In genomic region chr2:91921181-91921789, GRCm38 (mm10) we compare ENCODE assay signal across 8 mouse cellular contexts. TPM values are rescaled to one million over a fixed set of nuclear protein-coding genes. Genes with fewer than 3 reads are reported as not detected.
A peak's percentile ranks its signal among the peaks of the same experiment; 100 is the strongest.
DNase-seq lines count a peak whose midpoint lies in the region; ATAC-seq and TF ChIP-seq lines count a peak whose summit lies in the region.

No protein-coding gene starts in this region.

- peak; percentile 61 to 63 for DNase-seq in right cerebral cortex, postnatal 10 days (ENCODE audit: low spot score in 2 of 2)
- DNase-seq in right cerebral cortex, postnatal 36 days (ENCODE audit: low spot score in 2 of 2): no peak
- peak; percentile 80 for DNase-seq in c-Kit-positive CD71-positive TER-119-negative erythroid progenitor cells, embryonic 14.5 days (ENCODE audit: low read depth)
- peak; percentile 67 to 82 for DNase-seq in heart, adult 2 months
- DNase-seq in kidney, adult 8-10 months: peak; percentile 69 to 83

- H3K4me3 ChIP-seq in heart, adult 2 months: peak overlapping the region; percentile 44
- H3K4me3 ChIP-seq in lung, embryonic 16.5 days (ENCODE audit: low read length): peak overlapping the region; percentile 60
- H3K4me3 ChIP-seq in olfactory bulb, adult 2 months (ENCODE audit: insufficient read depth, low read depth, low read length): peak overlapping the region; percentile 93

- peak; percentile 40 for ATAC-seq in lung, embryonic 16.5 days (ENCODE audit: low read depth)
- ATAC-seq in activated CD4-positive, CD25-positive, alpha-beta regulatory T cell, adult 4 months: no peak

- TF ChIP-seq CTCF in heart, adult 2 months (IDR thresholded peaks at IDR 0.05): no peak
- TF ChIP-seq CTCF in olfactory bulb, adult 2 months (IDR thresholded peaks at IDR 0.05; ENCODE audit: insufficient read depth, low read depth, low read length): no peak

- no peak for TF ChIP-seq POLR2A in heart, adult 2 months (IDR thresholded peaks at IDR 0.05; ENCODE audit: insufficient read depth, low read depth, low read length)
- no peak for TF ChIP-seq POLR2A in olfactory bulb, adult 2 months (IDR thresholded peaks at IDR 0.05; ENCODE audit: insufficient read depth, low read depth, low read length)

- no peak overlapping the region for H3K27ac ChIP-seq in heart, adult 2 months
- no peak overlapping the region for H3K27ac ChIP-seq in lung, embryonic 16.5 days (ENCODE audit: low read length)
- peak overlapping the region; percentile 73 for H3K27ac ChIP-seq in olfactory bulb, adult 2 months (ENCODE audit: insufficient read depth, low read depth, low read length)

- no peak overlapping the region for H3K9ac ChIP-seq in heart, adult 2 months (ENCODE audit: low read depth, low read length)
- no peak overlapping the region for H3K9ac ChIP-seq in lung, embryonic 16.5 days (ENCODE audit: low read length)

- no peaks in the 10 kb centered on the region for H3K36me3 ChIP-seq in heart, adult 2 months (ENCODE audit: control insufficient read depth, insufficient read depth, low read length)
- peaks cover 16% of the 10 kb centered on the region for H3K36me3 ChIP-seq in lung, embryonic 16.5 days (ENCODE audit: control insufficient read depth, insufficient read depth, low read length)

- H3K4me1 ChIP-seq in heart, adult 2 months (ENCODE audit: control insufficient read depth, insufficient read depth, low read length): peaks cover 2% of the 10 kb centered on the region
- peaks cover 18% of the 10 kb centered on the region for H3K4me1 ChIP-seq in lung, embryonic 16.5 days (replicated peaks; ENCODE audit: control insufficient read depth, insufficient read depth, low read length)
- peaks cover 37% of the 10 kb centered on the region for H3K4me1 ChIP-seq in olfactory bulb, adult 2 months (ENCODE audit: control insufficient read depth, insufficient read depth, low read length)

- no peak for TF ChIP-seq EP300 in heart, adult 2 months (IDR thresholded peaks at IDR 0.05; ENCODE audit: insufficient read depth, low read depth, low read length)

- intact Hi-C loops in heart, adult 2 months (cut with DNase I): loop anchor here (10.0 kb wide), 1 partner anchor 316 kb away; no protein-coding TSS in a partner anchor

- H3K79me2 ChIP-seq in heart, adult 2 months (replicated peaks; ENCODE audit: control insufficient read depth, insufficient read depth, low read length): no peaks in the 10 kb centered on the region

- WGBS in heart, adult 2 months: 3% methylated on average over 31 of the region's 31 CpGs
- 2% methylated on average over 31 of the region's 31 CpGs for WGBS in lung, embryonic 16.5 days
- WGBS in olfactory bulb, adult 2 months: 5% methylated on average over 31 of the region's 31 CpGs

- H3K27me3 ChIP-seq in heart, adult 2 months (ENCODE audit: control insufficient read depth, insufficient read depth, low read length): peaks cover 13% of the 10 kb centered on the region
- H3K27me3 ChIP-seq in lung, embryonic 16.5 days (ENCODE audit: control insufficient read depth, insufficient read depth, low read depth, low read length): peaks cover 40% of the 10 kb centered on the region

- peak overlapping the region; percentile 90 for H3K4me2 ChIP-seq in lung, embryonic 16.5 days (ENCODE audit: low read depth, low read length)

- no peaks in the 10 kb centered on the region for H3K9me3 ChIP-seq in lung, embryonic 16.5 days (ENCODE audit: control insufficient read depth, low read length)

RNA-seq across cellular contexts. Expression of gene Chrm4, which starts 5.8 kb away (rescaled TPM):
- total RNA-seq in heart, adult 2 months (2021): not detected
- polyA plus RNA-seq in heart, adult 2 months (2012; rRNA removed): 0.14 and 0.29 TPM in 2 replicates
- 0.10 TPM in 1 of 2 replicates, not detected in the other for polyA plus RNA-seq in lung, embryonic 16.5 days (2015; fragmentation: Nextera tagmentation; extraction: Ambion mirVana)
- polyA plus RNA-seq in olfactory bulb, adult 2 months (2012; ENCODE audit: insufficient read depth, insufficient read length, low replicate concordance, missing spikeins): not detected in 2 replicates
- 1 to 10 TPM in 1 of 2 experiments, under 1 TPM in 1; 0.54 to 1.2 TPM for polyA plus RNA-seq in activated CD4-positive, CD25-positive, alpha-beta regulatory T cell, adult 4 months (2017; shearing (Covaris generic))

RNA-seq across cellular contexts. Expression of gene Mdk, which starts 10.8 kb away (rescaled TPM):
- total RNA-seq in heart, adult 2 months (2021): 1 to 10 TPM; 2.5 to 2.8 TPM
- polyA plus RNA-seq in heart, adult 2 months (2012; rRNA removed): 4.1 and 5.4 TPM in 2 replicates
- 680 and 776 TPM in 2 replicates for polyA plus RNA-seq in lung, embryonic 16.5 days (2015; fragmentation: Nextera tagmentation; extraction: Ambion mirVana)
- polyA plus RNA-seq in olfactory bulb, adult 2 months (2012; ENCODE audit: insufficient read depth, insufficient read length, low replicate concordance, missing spikeins): not detected in 2 replicates
- 1 to 10 TPM; 1.2 to 2.0 TPM for polyA plus RNA-seq in activated CD4-positive, CD25-positive, alpha-beta regulatory T cell, adult 4 months (2017; shearing (Covaris generic))

RNA-seq across cellular contexts. Expression of gene Gm9821, which starts 24.2 kb away (rescaled TPM):
- not detected for total RNA-seq in heart, adult 2 months (2021)
- not detected in 2 replicates for polyA plus RNA-seq in heart, adult 2 months (2012; rRNA removed)
- 0.33 and 0.88 TPM in 2 replicates for polyA plus RNA-seq in lung, embryonic 16.5 days (2015; fragmentation: Nextera tagmentation; extraction: Ambion mirVana)
- not detected in 2 replicates for polyA plus RNA-seq in olfactory bulb, adult 2 months (2012; ENCODE audit: insufficient read depth, insufficient read length, low replicate concordance, missing spikeins)
- 1 to 10 TPM; 1.6 to 2.4 TPM for polyA plus RNA-seq in activated CD4-positive, CD25-positive, alpha-beta regulatory T cell, adult 4 months (2017; shearing (Covaris generic))

RNA-seq across cellular contexts. Expression of gene Dgkz, which starts 54.4 kb away (rescaled TPM):
- 10 to 100 TPM; 35.5 to 37.5 TPM for total RNA-seq in heart, adult 2 months (2021)
- 102 and 118 TPM in 2 replicates for polyA plus RNA-seq in heart, adult 2 months (2012; rRNA removed)
- polyA plus RNA-seq in lung, embryonic 16.5 days (2015; fragmentation: Nextera tagmentation; extraction: Ambion mirVana): 55.9 and 59.7 TPM in 2 replicates
- polyA plus RNA-seq in olfactory bulb, adult 2 months (2012; ENCODE audit: insufficient read depth, insufficient read length, low replicate concordance, missing spikeins): 328 TPM in 1 of 2 replicates, not detected in the other
- polyA plus RNA-seq in activated CD4-positive, CD25-positive, alpha-beta regulatory T cell, adult 4 months (2017; shearing (Covaris generic)): 100 to 1,000 TPM in 1 of 2 experiments, 10 to 100 TPM in 1; 98.3 to 132 TPM

Comparison
In these comparisons a context has a peak if more than half of its experiments do, and no peak if none do; other contexts are left out.
1. DNase-seq: peak in right cerebral cortex, postnatal 10 days (2 of 2), c-Kit-positive CD71-positive TER-119-negative erythroid progenitor cells, embryonic 14.5 days (single experiment), heart, adult 2 months (2 of 2) and kidney, adult 8-10 months (2 of 2); none in right cerebral cortex, postnatal 36 days (0 of 2).
2. RNA of gene Mdk, which starts 10.8 kb away (polyA plus RNA-seq): 680 to 776 TPM in lung, embryonic 16.5 days; 4.1 to 5.4 TPM in heart, adult 2 months, 1.2 to 2.0 TPM in activated CD4-positive, CD25-positive, alpha-beta regulatory T cell, adult 4 months and not detected in olfactory bulb, adult 2 months; every median in the first group is over 100 times any median in the second.
3. Peak in every context shown above with its lines, with median percentiles within 50 percentile points of each other: H3K4me3 ChIP-seq.